Mouse (Mus musculus): ENCODE results near the gene Tnrc6b. TPM values are rescaled to one million over a fixed set of nuclear protein-coding genes. Genes with fewer than 3 reads are reported as not detected.
A peak's percentile ranks its signal among the peaks of the same experiment; 100 is the strongest.

Tnrc6b gene
- polyA plus RNA-seq, 2 experiments: 8.1 to 8.8 TPM

GRCm38 (mm10) chr15:80839653-80840420 is 128.7 kb downstream of the Tnrc6b start:
- 49% methylated on average over 9 of the region's 9 CpGs for WGBS (ENCODE audit: insufficient replicate concordance)
- ATAC-seq (ENCODE audit: insufficient read depth) (peak; percentile 70; the same call in 1 of the 2 replicates), DNase-seq (ENCODE audit: low read depth in 3 of 3, low spot score in 3 of 3) (peak; percentile 24 to 38 (median 28))
- no peak overlapping the region for H3K4me3 ChIP-seq (ENCODE audit: insufficient read depth in 1 of 2, low read depth in 2 of 2, low read length in 2 of 2)
- H3K4me1 ChIP-seq (replicated peaks; ENCODE audit: control insufficient read depth in 2 of 2, insufficient read depth in 2 of 2, low read length in 1 of 2): peaks cover 34 to 40% of the 10 kb centered on the region in 2 experiments
- no peak overlapping the region for H3K4me2 ChIP-seq (ENCODE audit: low read depth)
- no peaks in the 10 kb centered on the region; the same call in 1 of the 2 replicates for H3K36me3 ChIP-seq (replicated peaks; ENCODE audit: control insufficient read depth, insufficient read depth, low read depth)
- TF ChIP-seq EP300 (IDR thresholded peaks at IDR 0.05; ENCODE audit: low read depth) (no peak), CTCF (IDR thresholded peaks at IDR 0.05; ENCODE audit: low read depth) (no peak)
- no peaks in the 10 kb centered on the region for H3K9me3 ChIP-seq (ENCODE audit: control insufficient read depth, low read length)
- no peak overlapping the region; the same call in 1 of the 2 replicates for H3K9ac ChIP-seq (replicated peaks)
- H3K27me3 ChIP-seq (ENCODE audit: control insufficient read depth, insufficient read depth, low read length): no peaks in the 10 kb centered on the region
- H3K27ac ChIP-seq: no peak overlapping the region

DNA sequence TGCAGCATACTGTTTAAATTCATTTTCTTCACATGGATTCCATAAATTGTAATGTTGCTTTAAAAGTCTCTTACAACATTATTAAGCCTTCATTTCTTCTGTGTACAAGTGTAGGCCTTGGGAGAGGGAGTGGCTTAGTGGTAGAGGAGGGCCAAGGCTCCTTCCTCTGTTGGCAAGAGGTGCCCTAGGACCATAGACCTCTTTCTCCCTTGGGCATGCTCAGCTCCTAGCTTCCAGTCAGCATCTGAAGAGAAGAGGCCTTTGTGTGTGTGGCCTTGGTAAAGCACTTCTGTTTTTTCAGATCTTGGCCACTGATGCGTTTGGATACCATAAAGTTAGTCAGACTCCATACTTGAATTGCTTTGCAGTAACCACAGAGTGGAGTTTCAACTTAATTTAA is 133.1 kb downstream of the Tnrc6b start:
- Histone ChIP-seq H3K4me1 (replicated peaks; ENCODE audit: control insufficient read depth in 2 of 2, insufficient read depth in 2 of 2, low read length in 1 of 2) (peaks cover 31 to 33% of the 10 kb centered on the region in 2 experiments), H3K9ac (replicated peaks) (no peak overlapping the region), H3K9me3 (ENCODE audit: control insufficient read depth, low read length) (no peaks in the 10 kb centered on the region), H3K36me3 (replicated peaks; ENCODE audit: control insufficient read depth, insufficient read depth, low read depth) (peaks cover 2% of the 10 kb centered on the region; the same call in 1 of the 2 replicates), H3K4me3 (ENCODE audit: insufficient read depth in 1 of 2, low read depth in 2 of 2, low read length in 2 of 2) (no peak overlapping the region), H3K4me2 (ENCODE audit: low read depth) (no peak overlapping the region), H3K27ac (no peak overlapping the region), H3K27me3 (ENCODE audit: control insufficient read depth, insufficient read depth, low read length) (no peaks in the 10 kb centered on the region)
- TF ChIP-seq EP300 (IDR thresholded peaks at IDR 0.05; ENCODE audit: low read depth): no peak
- TF ChIP-seq CTCF (IDR thresholded peaks at IDR 0.05; ENCODE audit: low read depth): no peak
- no peak for DNase-seq (ENCODE audit: low read depth in 3 of 3, low spot score in 3 of 3)
- WGBS (ENCODE audit: insufficient replicate concordance): 59% methylated on average over 1 of the region's 1 CpGs
- no peak for ATAC-seq (ENCODE audit: insufficient read depth)

- no peak for DNase-seq (ENCODE audit: low read depth in 3 of 3, low spot score in 3 of 3)
- H3K36me3 ChIP-seq (replicated peaks; ENCODE audit: control insufficient read depth, insufficient read depth, low read depth): peaks cover 2% of the 10 kb centered on the region; the same call in 1 of the 2 replicates
- peaks cover 24 to 26% of the 10 kb centered on the region in 2 experiments for H3K4me1 ChIP-seq (replicated peaks; ENCODE audit: control insufficient read depth in 2 of 2, insufficient read depth in 2 of 2, low read length in 1 of 2)
- no peak overlapping the region for H3K9ac ChIP-seq (replicated peaks)
- H3K27me3 ChIP-seq (ENCODE audit: control insufficient read depth, insufficient read depth, low read length): no peaks in the 10 kb centered on the region
- peak; percentile 67; the same call in 1 of the 2 replicates for ATAC-seq (ENCODE audit: insufficient read depth)
- H3K4me3 ChIP-seq (ENCODE audit: insufficient read depth in 1 of 2, low read depth in 2 of 2, low read length in 2 of 2): no peak overlapping the region
- no peak for TF ChIP-seq CTCF (IDR thresholded peaks at IDR 0.05; ENCODE audit: low read depth)
- no peak for TF ChIP-seq EP300 (IDR thresholded peaks at IDR 0.05; ENCODE audit: low read depth)
- no peak overlapping the region; the same call in 1 of the 2 replicates for H3K27ac ChIP-seq
- 49% methylated on average over 2 of the region's 2 CpGs for WGBS (ENCODE audit: insufficient replicate concordance)
- no peaks in the 10 kb centered on the region for H3K9me3 ChIP-seq (ENCODE audit: control insufficient read depth, low read length)
- peak overlapping the region; percentile 26; the same call in 1 of the 2 replicates for H3K4me2 ChIP-seq (ENCODE audit: low read depth)
Measured at GRCm38 (mm10) chr15:80844926-80845325, 133.8 kb downstream of the Tnrc6b start.

DNA sequence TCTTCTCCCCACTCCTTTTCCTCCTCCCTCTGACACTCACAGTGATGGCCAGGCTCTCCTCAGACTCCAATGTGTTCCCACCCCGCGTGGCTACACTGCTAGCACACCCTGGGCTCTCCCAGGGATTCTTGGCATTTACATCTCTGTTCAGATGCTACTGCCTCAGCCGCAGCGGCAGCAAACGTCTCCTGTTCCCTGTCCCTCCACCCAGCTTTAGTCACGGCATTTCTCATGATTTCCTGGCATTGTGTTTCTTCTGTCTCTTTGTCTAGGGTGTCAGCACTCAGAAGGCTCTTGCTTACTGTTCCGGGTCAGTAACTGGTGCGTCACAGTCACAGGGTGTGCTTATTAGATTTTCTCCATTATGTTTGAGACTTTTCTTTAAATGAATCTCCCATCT is 138.9 kb downstream of the Tnrc6b start:
- TF ChIP-seq EP300 (IDR thresholded peaks at IDR 0.05; ENCODE audit: low read depth) (no peak), CTCF (IDR thresholded peaks at IDR 0.05; ENCODE audit: low read depth) (no peak)
- no peak for DNase-seq (ENCODE audit: low read depth in 3 of 3, low spot score in 3 of 3)

More for the DNA sequence above, 138.9 kb downstream of the Tnrc6b start:
- WGBS (ENCODE audit: insufficient replicate concordance): 74% methylated on average over 8 of the region's 8 CpGs
- no peaks in the 10 kb centered on the region for H3K9me3 ChIP-seq (ENCODE audit: control insufficient read depth, low read length)
- peaks cover 2% of the 10 kb centered on the region; the same call in 1 of the 2 replicates for H3K36me3 ChIP-seq (replicated peaks; ENCODE audit: control insufficient read depth, insufficient read depth, low read depth)
- no peak overlapping the region for H3K4me2 ChIP-seq (ENCODE audit: low read depth)
- H3K4me3 ChIP-seq (ENCODE audit: insufficient read depth in 1 of 2, low read depth in 2 of 2, low read length in 2 of 2): no peak overlapping the region
- ATAC-seq (ENCODE audit: insufficient read depth): no peak
- peaks cover 4 to 7% of the 10 kb centered on the region in 2 experiments for H3K4me1 ChIP-seq (replicated peaks; ENCODE audit: control insufficient read depth in 2 of 2, insufficient read depth in 2 of 2, low read length in 1 of 2)
- no peak overlapping the region for H3K9ac ChIP-seq (replicated peaks)
- no peak overlapping the region for H3K27ac ChIP-seq
- no peaks in the 10 kb centered on the region for H3K27me3 ChIP-seq (ENCODE audit: control insufficient read depth, insufficient read depth, low read length)
